Mouse (Mus musculus): Measurements from ENCODE around the gene Hoxa3. TPM values are rescaled to one million over a fixed set of nuclear protein-coding genes. Genes with fewer than 3 reads are reported as not detected.

Gene Hoxa3
- polyA plus RNA-seq, 1 experiment from 2014 or later, result 0.86 TPM

GRCm38 (mm10) chr6:52178918-52179665, 34.0 kb downstream of the Hoxa3 start:
- Histone ChIP-seq H3K36me3 (ENCODE audit: control insufficient read depth, insufficient read depth, low read length) (no peaks in the 10 kb centered on the region), H3K9ac (ENCODE audit: low read length) (no peak overlapping the region; the same call in 1 of the 2 replicates), H3K4me3 (ENCODE audit: control insufficient read depth in 1 of 2, insufficient read depth in 1 of 2, low read depth in 1 of 2, low read length in 2 of 2) (peak overlapping the region in 1 of 2 experiments; percentile 6; a peak in 1 of 4 replicates), H3K9me3 (ENCODE audit: control insufficient read depth, low read length) (no peaks in the 10 kb centered on the region), H3K27me3 (ENCODE audit: control insufficient read depth, insufficient read depth, low read length) (peaks cover 98% of the 10 kb centered on the region), H3K4me1 (ENCODE audit: control insufficient read depth in 2 of 2, insufficient read depth in 2 of 2, low read length in 2 of 2) (no peaks in the 10 kb centered on the region; a peak in 1 of 4 replicates), H3K4me2 (ENCODE audit: low read length) (peak overlapping the region; percentile 24; the same call in 1 of the 2 replicates), H3K27ac (replicated peaks in 1 of 2; ENCODE audit: control insufficient read depth in 1 of 2, insufficient read depth in 1 of 2, low read depth in 2 of 2, low read length in 2 of 2) (no peak overlapping the region)
- ATAC-seq (ENCODE audit: insufficient number of reproducible peaks, insufficient read depth, low FRiP score, low read depth), result no peak
- WGBS, result 5% methylated on average over 4 of the region's 4 CpGs

- Histone ChIP-seq H3K27me3 (ENCODE audit: control insufficient read depth, insufficient read depth, low read length) (peaks cover 98% of the 10 kb centered on the region), H3K36me3 (ENCODE audit: control insufficient read depth, insufficient read depth, low read length) (no peaks in the 10 kb centered on the region), H3K9me3 (ENCODE audit: control insufficient read depth, low read length) (no peaks in the 10 kb centered on the region), H3K4me3 (ENCODE audit: control insufficient read depth in 1 of 2, insufficient read depth in 1 of 2, low read depth in 1 of 2, low read length in 2 of 2) (0 out of 4 replicates have a peak overlapping the region, but pooled peaks of 1 of the 2 experiments have one; percentile 18), H3K9ac (ENCODE audit: low read length) (peak overlapping the region; percentile 49; the same call in 1 of the 2 replicates), H3K4me2 (ENCODE audit: low read length) (peak overlapping the region; percentile 38; the same call in 1 of the 2 replicates), H3K27ac (replicated peaks in 1 of 2; ENCODE audit: control insufficient read depth in 1 of 2, insufficient read depth in 1 of 2, low read depth in 2 of 2, low read length in 2 of 2) (no peak overlapping the region), H3K4me1 (ENCODE audit: control insufficient read depth in 2 of 2, insufficient read depth in 2 of 2, low read length in 2 of 2) (no peaks in the 10 kb centered on the region; a peak in 1 of 4 replicates)
- no peak for ATAC-seq (ENCODE audit: insufficient number of reproducible peaks, insufficient read depth, low FRiP score, low read depth)
- WGBS, result 4% methylated on average over 9 of the region's 9 CpGs
Measured at GRCm38 (mm10) chr6:52177806-52178205, 35.3 kb downstream of the Hoxa3 start.

GRCm38 (mm10) chr6:52177061-52177735, 35.9 kb downstream of the Hoxa3 start, which contains the start of gene 5730596B20Rik:
Gene 5730596B20Rik, plus strand, starts transcription at chr6:52177498.
- WGBS, result 1% methylated on average over 36 of the region's 36 CpGs
- H3K4me2 ChIP-seq (ENCODE audit: low read length), result peak within 1 kb of the TSS; percentile 38
- peaks cover 98% of the 10 kb centered on the region for H3K27me3 ChIP-seq (ENCODE audit: control insufficient read depth, insufficient read depth, low read length)
- no peaks in the 10 kb centered on the region for H3K36me3 ChIP-seq (ENCODE audit: control insufficient read depth, insufficient read depth, low read length)
- peak within 1 kb of the TSS; percentile 49; the same call in 1 of the 2 replicates for H3K9ac ChIP-seq (ENCODE audit: low read length)
- H3K27ac ChIP-seq (replicated peaks in 1 of 2; ENCODE audit: control insufficient read depth in 1 of 2, insufficient read depth in 1 of 2, low read depth in 2 of 2, low read length in 2 of 2), result peak within 1 kb of the TSS; percentile 19 to 31; a peak in 1 of 4 replicates
- peak within 1 kb of the TSS; percentile 19 to 36 for H3K4me3 ChIP-seq (ENCODE audit: control insufficient read depth in 1 of 2, insufficient read depth in 1 of 2, low read depth in 1 of 2, low read length in 2 of 2)
- peaks cover 0 to 3% of the 10 kb centered on the region in 2 experiments; a peak in 2 of 4 replicates for H3K4me1 ChIP-seq (ENCODE audit: control insufficient read depth in 2 of 2, insufficient read depth in 2 of 2, low read length in 2 of 2)
- no peak for ATAC-seq (ENCODE audit: insufficient number of reproducible peaks, insufficient read depth, low FRiP score, low read depth)
- H3K9me3 ChIP-seq (ENCODE audit: control insufficient read depth, low read length), result no peaks in the 10 kb centered on the region

- peak overlapping the region; percentile 38 for H3K4me2 ChIP-seq (ENCODE audit: low read length)
- peaks cover 0 to 3% of the 10 kb centered on the region in 2 experiments; a peak in 2 of 4 replicates for H3K4me1 ChIP-seq (ENCODE audit: control insufficient read depth in 2 of 2, insufficient read depth in 2 of 2, low read length in 2 of 2)
- no peaks in the 10 kb centered on the region for H3K36me3 ChIP-seq (ENCODE audit: control insufficient read depth, insufficient read depth, low read length)
- peak overlapping the region; percentile 19 to 31; a peak in 1 of 4 replicates for H3K27ac ChIP-seq (replicated peaks in 1 of 2; ENCODE audit: control insufficient read depth in 1 of 2, insufficient read depth in 1 of 2, low read depth in 2 of 2, low read length in 2 of 2)
- H3K9ac ChIP-seq (ENCODE audit: low read length), result no peak overlapping the region; the same call in 1 of the 2 replicates
- peak overlapping the region; percentile 19 to 36; a peak in 2 of 4 replicates for H3K4me3 ChIP-seq (ENCODE audit: control insufficient read depth in 1 of 2, insufficient read depth in 1 of 2, low read depth in 1 of 2, low read length in 2 of 2)
- 2% methylated on average over 6 of the region's 6 CpGs for WGBS
- no peaks in the 10 kb centered on the region for H3K9me3 ChIP-seq (ENCODE audit: control insufficient read depth, low read length)
- no peak for ATAC-seq (ENCODE audit: insufficient number of reproducible peaks, insufficient read depth, low FRiP score, low read depth)
- peaks cover 98% of the 10 kb centered on the region for H3K27me3 ChIP-seq (ENCODE audit: control insufficient read depth, insufficient read depth, low read length)
Measured at GRCm38 (mm10) chr6:52176391-52176790, 36.7 kb downstream of the Hoxa3 start.

GRCm38 (mm10) chr6:52175864-52176263, 37.3 kb downstream of the Hoxa3 start:
- Histone ChIP-seq H3K27me3 (ENCODE audit: control insufficient read depth, insufficient read depth, low read length) (peaks cover 98% of the 10 kb centered on the region), H3K4me3 (ENCODE audit: control insufficient read depth in 1 of 2, insufficient read depth in 1 of 2, low read depth in 1 of 2, low read length in 2 of 2) (peak overlapping the region; percentile 19 to 36; a peak in 3 of 4 replicates), H3K36me3 (ENCODE audit: control insufficient read depth, insufficient read depth, low read length) (no peaks in the 10 kb centered on the region), H3K27ac (replicated peaks in 1 of 2; ENCODE audit: control insufficient read depth in 1 of 2, insufficient read depth in 1 of 2, low read depth in 2 of 2, low read length in 2 of 2) (peak overlapping the region in 1 of 2 experiments; percentile 55; a peak in 2 of 4 replicates), H3K4me2 (ENCODE audit: low read length) (peak overlapping the region; percentile 38; the same call in 1 of the 2 replicates), H3K9me3 (ENCODE audit: control insufficient read depth, low read length) (no peaks in the 10 kb centered on the region), H3K9ac (ENCODE audit: low read length) (peak overlapping the region; percentile 31), H3K4me1 (ENCODE audit: control insufficient read depth in 2 of 2, insufficient read depth in 2 of 2, low read length in 2 of 2) (peaks cover 0 to 3% of the 10 kb centered on the region in 2 experiments; a peak in 2 of 4 replicates)
- ATAC-seq (ENCODE audit: insufficient number of reproducible peaks, insufficient read depth, low FRiP score, low read depth), result no peak
- WGBS, result 4% methylated on average over 19 of the region's 35 CpGs

- no peak for ATAC-seq (ENCODE audit: insufficient number of reproducible peaks, insufficient read depth, low FRiP score, low read depth)
Measured at GRCm38 (mm10) chr6:52174968-52175751, 38.0 kb downstream of the Hoxa3 start.

More at GRCm38 (mm10) chr6:52174968-52175751, 38.0 kb downstream of the Hoxa3 start:
- 1% methylated on average over 38 of the region's 41 CpGs for WGBS
- H3K4me1 ChIP-seq (ENCODE audit: control insufficient read depth in 2 of 2, insufficient read depth in 2 of 2, low read length in 2 of 2), result peaks cover 0 to 3% of the 10 kb centered on the region in 2 experiments; a peak in 2 of 4 replicates
- H3K4me2 ChIP-seq (ENCODE audit: low read length), result 0 out of 2 replicates have a peak overlapping the region, but pooled peaks have one; percentile 0
- H3K36me3 ChIP-seq (ENCODE audit: control insufficient read depth, insufficient read depth, low read length), result no peaks in the 10 kb centered on the region
- H3K27me3 ChIP-seq (ENCODE audit: control insufficient read depth, insufficient read depth, low read length), result peaks cover 98% of the 10 kb centered on the region
- H3K9me3 ChIP-seq (ENCODE audit: control insufficient read depth, low read length), result no peaks in the 10 kb centered on the region
- H3K9ac ChIP-seq (ENCODE audit: low read length), result peak overlapping the region; percentile 31
- H3K27ac ChIP-seq (replicated peaks in 1 of 2; ENCODE audit: control insufficient read depth in 1 of 2, insufficient read depth in 1 of 2, low read depth in 2 of 2, low read length in 2 of 2), result peak overlapping the region; percentile 45 to 55; a peak in 3 of 4 replicates
- H3K4me3 ChIP-seq (ENCODE audit: control insufficient read depth in 1 of 2, insufficient read depth in 1 of 2, low read depth in 1 of 2, low read length in 2 of 2), result peak overlapping the region; percentile 32 to 36
